Mouse (Mus musculus): ENCODE results near the gene Osbpl3. TPM values are rescaled to one million over a fixed set of nuclear protein-coding genes. Genes with fewer than 3 reads are reported as not detected.

Osbpl3 gene
- polyA plus RNA-seq, 1 experiment from 2014 or later, result 4.5 TPM

GRCm38 (mm10) chr6:50336376-50336775, 119.6 kb downstream of the Osbpl3 start:
- Histone ChIP-seq H3K27me3 (no peaks in the 10 kb centered on the region), H3K27ac (no peak overlapping the region), H3K9me3 (replicated peaks) (no peaks in the 10 kb centered on the region), H3K4me2 (no peak overlapping the region), H3K9ac (no peak overlapping the region), H3K4me1 (no peaks in the 10 kb centered on the region), H3K36me3 (ENCODE audit: poor library complexity, severe bottlenecking) (no peaks in the 10 kb centered on the region), H3K4me3 (no peak overlapping the region)
- WGBS, result 94% methylated on average over 2 of the region's 2 CpGs
- ATAC-seq, result no peak

GRCm38 (mm10) chr6:50334846-50335821, 120.9 kb downstream of the Osbpl3 start:
- H3K27ac ChIP-seq, result no peak overlapping the region
- H3K9ac ChIP-seq, result no peak overlapping the region
- H3K36me3 ChIP-seq (ENCODE audit: poor library complexity, severe bottlenecking), result no peaks in the 10 kb centered on the region
- H3K27me3 ChIP-seq, result no peaks in the 10 kb centered on the region
- H3K4me2 ChIP-seq, result no peak overlapping the region
- H3K9me3 ChIP-seq (replicated peaks), result no peaks in the 10 kb centered on the region
- WGBS, result 92% methylated on average over 15 of the region's 15 CpGs
- H3K4me3 ChIP-seq, result no peak overlapping the region
- no peaks in the 10 kb centered on the region for H3K4me1 ChIP-seq
- ATAC-seq, result no peak

- WGBS, result 87% methylated on average over 6 of the region's 6 CpGs
Measured at GRCm38 (mm10) chr6:50333346-50333745, 122.7 kb downstream of the Osbpl3 start.

GRCm38 (mm10) chr6:50331477-50331876, 124.5 kb downstream of the Osbpl3 start:
- Histone ChIP-seq H3K4me3 (no peak overlapping the region), H3K36me3 (ENCODE audit: poor library complexity, severe bottlenecking) (no peaks in the 10 kb centered on the region), H3K27ac (no peak overlapping the region), H3K4me2 (no peak overlapping the region), H3K27me3 (no peaks in the 10 kb centered on the region), H3K9me3 (replicated peaks) (no peaks in the 10 kb centered on the region), H3K9ac (no peak overlapping the region), H3K4me1 (no peaks in the 10 kb centered on the region)
- no peak for ATAC-seq
- WGBS, result 93% methylated on average over 2 of the region's 2 CpGs

More at GRCm38 (mm10) chr6:50333346-50333745, 122.7 kb downstream of the Osbpl3 start:
- H3K4me3 ChIP-seq, result no peak overlapping the region
- H3K9ac ChIP-seq, result no peak overlapping the region
- H3K4me1 ChIP-seq, result no peaks in the 10 kb centered on the region
- H3K9me3 ChIP-seq (replicated peaks), result no peaks in the 10 kb centered on the region
- no peak for ATAC-seq
- no peaks in the 10 kb centered on the region for H3K27me3 ChIP-seq
- no peak overlapping the region for H3K4me2 ChIP-seq
- no peaks in the 10 kb centered on the region for H3K36me3 ChIP-seq (ENCODE audit: poor library complexity, severe bottlenecking)
- H3K27ac ChIP-seq, result no peak overlapping the region

GRCm38 (mm10) chr6:50329380-50329779, 126.6 kb downstream of the Osbpl3 start:
- Histone ChIP-seq H3K27ac (no peak overlapping the region), H3K9ac (no peak overlapping the region), H3K4me2 (no peak overlapping the region), H3K36me3 (ENCODE audit: poor library complexity, severe bottlenecking) (no peaks in the 10 kb centered on the region), H3K27me3 (no peaks in the 10 kb centered on the region), H3K9me3 (replicated peaks) (no peaks in the 10 kb centered on the region), H3K4me3 (no peak overlapping the region), H3K4me1 (no peaks in the 10 kb centered on the region)
- no peak for ATAC-seq
- 86% methylated on average over 8 of the region's 8 CpGs for WGBS

GRCm38 (mm10) chr6:50328901-50329300, 127.1 kb downstream of the Osbpl3 start:
- Histone ChIP-seq H3K36me3 (ENCODE audit: poor library complexity, severe bottlenecking) (no peaks in the 10 kb centered on the region), H3K4me2 (no peak overlapping the region), H3K27me3 (no peaks in the 10 kb centered on the region), H3K4me3 (no peak overlapping the region), H3K4me1 (no peaks in the 10 kb centered on the region), H3K27ac (no peak overlapping the region), H3K9me3 (replicated peaks) (no peaks in the 10 kb centered on the region), H3K9ac (no peak overlapping the region)
- ATAC-seq, result no peak
- 32% methylated on average over 7 of the region's 7 CpGs for WGBS

GRCm38 (mm10) chr6:50326192-50326591, 129.8 kb downstream of the Osbpl3 start:
- H3K4me3 ChIP-seq, result no peak overlapping the region
- no peak overlapping the region for H3K4me2 ChIP-seq
- no peak overlapping the region for H3K27ac ChIP-seq
- no peaks in the 10 kb centered on the region for H3K36me3 ChIP-seq (ENCODE audit: poor library complexity, severe bottlenecking)
- H3K9me3 ChIP-seq (replicated peaks), result no peaks in the 10 kb centered on the region
- H3K9ac ChIP-seq, result no peak overlapping the region
- no peak for ATAC-seq
- H3K27me3 ChIP-seq, result no peaks in the 10 kb centered on the region
- H3K4me1 ChIP-seq, result no peaks in the 10 kb centered on the region
- WGBS, result 86% methylated on average over 4 of the region's 4 CpGs

GRCm38 (mm10) chr6:50325485-50325884, 130.5 kb downstream of the Osbpl3 start:
- Histone ChIP-seq H3K27ac (no peak overlapping the region), H3K9me3 (replicated peaks) (no peaks in the 10 kb centered on the region), H3K4me3 (no peak overlapping the region), H3K4me2 (no peak overlapping the region), H3K4me1 (no peaks in the 10 kb centered on the region), H3K36me3 (ENCODE audit: poor library complexity, severe bottlenecking) (no peaks in the 10 kb centered on the region), H3K27me3 (no peaks in the 10 kb centered on the region), H3K9ac (no peak overlapping the region)
- ATAC-seq, result no peak
- 86% methylated on average over 9 of the region's 9 CpGs for WGBS

- Histone ChIP-seq H3K27ac (no peak overlapping the region), H3K36me3 (ENCODE audit: poor library complexity, severe bottlenecking) (no peaks in the 10 kb centered on the region), H3K4me3 (no peak overlapping the region), H3K9me3 (replicated peaks) (no peaks in the 10 kb centered on the region), H3K4me2 (no peak overlapping the region), H3K9ac (no peak overlapping the region), H3K4me1 (peaks cover 5% of the 10 kb centered on the region; the same call in 1 of the 2 replicates), H3K27me3 (no peaks in the 10 kb centered on the region)
- WGBS, result 66% methylated on average over 9 of the region's 9 CpGs
- no peak for ATAC-seq
Measured at GRCm38 (mm10) chr6:50322631-50323030, 133.4 kb downstream of the Osbpl3 start.

- WGBS, result 83% methylated on average over 6 of the region's 6 CpGs
- Histone ChIP-seq H3K9me3 (replicated peaks) (no peaks in the 10 kb centered on the region), H3K4me2 (no peak overlapping the region), H3K9ac (no peak overlapping the region), H3K4me1 (peaks cover 5% of the 10 kb centered on the region; the same call in 1 of the 2 replicates), H3K4me3 (no peak overlapping the region), H3K27ac (no peak overlapping the region), H3K36me3 (ENCODE audit: poor library complexity, severe bottlenecking) (no peaks in the 10 kb centered on the region), H3K27me3 (no peaks in the 10 kb centered on the region)
- no peak for ATAC-seq
Measured at GRCm38 (mm10) chr6:50321739-50322138, 134.3 kb downstream of the Osbpl3 start.

- no peaks in the 10 kb centered on the region for H3K27me3 ChIP-seq
- no peak overlapping the region for H3K4me2 ChIP-seq
- no peak overlapping the region for H3K27ac ChIP-seq
- no peak for ATAC-seq
- H3K9ac ChIP-seq, result no peak overlapping the region
- no peaks in the 10 kb centered on the region for H3K36me3 ChIP-seq (ENCODE audit: poor library complexity, severe bottlenecking)
- H3K4me3 ChIP-seq, result no peak overlapping the region
- 57% methylated on average over 7 of the region's 7 CpGs for WGBS
- H3K9me3 ChIP-seq (replicated peaks), result no peaks in the 10 kb centered on the region
- peaks cover 5% of the 10 kb centered on the region; the same call in 1 of the 2 replicates for H3K4me1 ChIP-seq
Measured at GRCm38 (mm10) chr6:50318590-50319172, 137.3 kb downstream of the Osbpl3 start.

- WGBS, result 83% methylated on average over 2 of the region's 2 CpGs
- Histone ChIP-seq H3K9ac (no peak overlapping the region), H3K36me3 (ENCODE audit: poor library complexity, severe bottlenecking) (no peaks in the 10 kb centered on the region), H3K4me3 (no peak overlapping the region), H3K9me3 (replicated peaks) (no peaks in the 10 kb centered on the region), H3K27ac (no peak overlapping the region), H3K4me2 (no peak overlapping the region), H3K4me1 (peaks cover 5% of the 10 kb centered on the region; the same call in 1 of the 2 replicates), H3K27me3 (no peaks in the 10 kb centered on the region)
- ATAC-seq, result no peak
Measured at GRCm38 (mm10) chr6:50318150-50318549, 137.9 kb downstream of the Osbpl3 start.

All from forebrain, embryonic 13.5 days (tissue).